Mouse (Mus musculus): ENCODE measurements at regions not wholly inside any gene's neighbourhood (a gene's known extent, or its start where the extent isn't known, plus 50 kb on each side); places are given as distances from the start of the nearest gene placed in this dataset.
"Not testable (repeated sequence)": the region's sequence is repeated elsewhere in the genome, so short reads cannot be mapped to it uniquely, and the experiment has no call there.

GRCm38 (mm10) chr1:29737062-29737461 lies 957.0 kb upstream of the Gm597 start:
- H3K9me3 ChIP-seq; H3K27ac ChIP-seq; H3K9ac ChIP-seq (replicated peaks); H3K4me1 ChIP-seq (replicated peaks); H3K4me2 ChIP-seq; ATAC-seq (ENCODE audit: insufficient number of reproducible peaks, insufficient read depth, low FRiP score, low TSS enrichment, low read depth); H3K27me3 ChIP-seq; H3K36me3 ChIP-seq; H3K4me3 ChIP-seq (replicated peaks): not testable (repeated sequence)
- 80% methylated on average over 22 of the region's 22 CpGs for WGBS

DNA sequence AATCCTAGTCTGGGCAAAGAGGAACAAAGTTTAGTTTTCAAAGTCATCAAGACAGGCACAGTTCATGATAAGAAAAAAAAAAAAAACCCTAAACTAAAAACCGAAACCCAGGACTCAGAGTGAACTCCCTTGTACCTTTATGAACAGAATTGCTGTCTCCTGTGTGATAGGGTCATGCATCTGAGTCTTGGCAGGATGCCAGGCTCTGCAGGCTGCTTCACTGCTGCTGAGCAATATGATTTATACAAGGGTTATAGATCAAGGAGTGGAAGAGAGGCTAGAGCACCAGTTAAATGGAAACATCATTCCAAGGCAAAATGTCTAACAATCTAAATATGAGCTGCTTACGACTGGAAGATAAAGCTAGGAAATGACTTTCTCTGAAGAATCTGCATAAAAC lies 951.9 kb upstream of the Gm597 start:
- ATAC-seq (ENCODE audit: insufficient number of reproducible peaks, insufficient read depth, low FRiP score, low TSS enrichment, low read depth) = peak; percentile 59; the same call in 1 of the 2 replicates

More for the DNA sequence above, 951.9 kb upstream of the Gm597 start:
- Histone ChIP-seq H3K27me3 (no peaks in the 10 kb centered on the region), H3K9me3 (no peaks in the 10 kb centered on the region), H3K36me3 (no peaks in the 10 kb centered on the region), H3K4me3 (replicated peaks) (no peak overlapping the region), H3K4me2 (no peak overlapping the region), H3K9ac (replicated peaks) (no peak overlapping the region), H3K27ac (no peak overlapping the region), H3K4me1 (replicated peaks) (no peaks in the 10 kb centered on the region)
- WGBS = 52% methylated on average over 2 of the region's 2 CpGs
